Mouse (Mus musculus): Measurements from ENCODE around the gene Coq8b.
A peak's percentile ranks its signal among the peaks of the same experiment; 100 is the strongest.

The Coq8b gene

GRCm38 (mm10) chr7:27228865-27229264 is 4.0 kb upstream of the Coq8b start:
- peak; percentile 9 for DNase-seq (ENCODE audit: low spot score)

GRCm38 (mm10) chr7:27230781-27231180 is 2.0 kb upstream of the Coq8b start:
- no peak for DNase-seq (ENCODE audit: low spot score)

GRCm38 (mm10) chr7:27231693-27232331 is 1.0 kb upstream of the Coq8b start:
- no peak for DNase-seq (ENCODE audit: low spot score)

- DNase-seq (ENCODE audit: low spot score), result no peak
These were observed 477 bp downstream of the Coq8b start for GRCm38 (mm10) chr7:27233300-27233699.

- no peak for DNase-seq (ENCODE audit: low spot score)
These were observed 2.9 kb downstream of the Coq8b start for GRCm38 (mm10) chr7:27235726-27236125.

GRCm38 (mm10) chr7:27237527-27237926 is 4.7 kb downstream of the Coq8b start:
- DNase-seq (ENCODE audit: low spot score), result no peak

- DNase-seq (ENCODE audit: low spot score), result no peak
These were observed 5.7 kb downstream of the Coq8b start for GRCm38 (mm10) chr7:27238568-27238967.

GRCm38 (mm10) chr7:27243211-27243610 is 10.4 kb downstream of the Coq8b start:
- no peak for DNase-seq (ENCODE audit: low spot score)

- peak; percentile 28 for DNase-seq (ENCODE audit: low spot score)
These were observed 11.3 kb downstream of the Coq8b start for GRCm38 (mm10) chr7:27244088-27244487.

- DNase-seq (ENCODE audit: low spot score), result no peak
These were observed 16.3 kb downstream of the Coq8b start for GRCm38 (mm10) chr7:27249146-27249545.

- DNase-seq (ENCODE audit: low spot score), result no peak
These were observed 17.1 kb downstream of the Coq8b start for GRCm38 (mm10) chr7:27249928-27250327.

GRCm38 (mm10) chr7:27251946-27252345 is 19.1 kb downstream of the Coq8b start:
- DNase-seq (ENCODE audit: low spot score), result no peak

- DNase-seq (ENCODE audit: low spot score), result no peak
These were observed 22.9 kb downstream of the Coq8b start for GRCm38 (mm10) chr7:27255721-27256120.

GRCm38 (mm10) chr7:27257046-27257851 is 24.4 kb downstream of the Coq8b start:
- no peak for DNase-seq (ENCODE audit: low spot score)

GRCm38 (mm10) chr7:27257852-27258204 is 25.0 kb downstream of the Coq8b start:
- DNase-seq (ENCODE audit: low spot score), result no peak

- peak; percentile 78 for DNase-seq (ENCODE audit: low spot score)
These were observed 25.5 kb downstream of the Coq8b start, which contains the start of gene Numbl for GRCm38 (mm10) chr7:27258205-27258899. Numbl (plus strand) TSS chr7:27258433.

- DNase-seq (ENCODE audit: low spot score), result no peak
These were observed 26.5 kb downstream of the Coq8b start for GRCm38 (mm10) chr7:27259271-27259721.

GRCm38 (mm10) chr7:27259771-27260170 is 26.9 kb downstream of the Coq8b start:
- DNase-seq (ENCODE audit: low spot score), result peak; percentile 28

- no peak for DNase-seq (ENCODE audit: low spot score)
These were observed 28.0 kb downstream of the Coq8b start for GRCm38 (mm10) chr7:27260856-27261255.

GRCm38 (mm10) chr7:27261888-27262287 is 29.1 kb downstream of the Coq8b start:
- DNase-seq (ENCODE audit: low spot score), result no peak

- no peak for DNase-seq (ENCODE audit: low spot score)
These were observed 31.9 kb downstream of the Coq8b start for GRCm38 (mm10) chr7:27264761-27265160.

GRCm38 (mm10) chr7:27266515-27267128 is 33.8 kb downstream of the Coq8b start:
- no peak for DNase-seq (ENCODE audit: low spot score)

All from T-cell, adult 2 months (primary cell).